Mouse (Mus musculus) heart, postnatal 4 days (tissue): Measurements from ENCODE around the gene Tmco1. TPM values are rescaled to one million over a fixed set of nuclear protein-coding genes. Genes with fewer than 3 reads are reported as not detected.
A peak's percentile ranks its signal among the peaks of the same experiment; 100 is the strongest.

Experiments
- DNase-seq: peaks from one replicate; pipeline ENCODE4 v3.0.0; 2021
- total RNA-seq, 2 experiments: library from RNA; stranded (reverse); gene quantifications; 2 replicates each; pipeline ENCODE4 v1.2.3; 2021

Tmco1 gene
- total RNA-seq, 2 experiments from 2014 or later = 75.6 to 79.3 TPM

DNA sequence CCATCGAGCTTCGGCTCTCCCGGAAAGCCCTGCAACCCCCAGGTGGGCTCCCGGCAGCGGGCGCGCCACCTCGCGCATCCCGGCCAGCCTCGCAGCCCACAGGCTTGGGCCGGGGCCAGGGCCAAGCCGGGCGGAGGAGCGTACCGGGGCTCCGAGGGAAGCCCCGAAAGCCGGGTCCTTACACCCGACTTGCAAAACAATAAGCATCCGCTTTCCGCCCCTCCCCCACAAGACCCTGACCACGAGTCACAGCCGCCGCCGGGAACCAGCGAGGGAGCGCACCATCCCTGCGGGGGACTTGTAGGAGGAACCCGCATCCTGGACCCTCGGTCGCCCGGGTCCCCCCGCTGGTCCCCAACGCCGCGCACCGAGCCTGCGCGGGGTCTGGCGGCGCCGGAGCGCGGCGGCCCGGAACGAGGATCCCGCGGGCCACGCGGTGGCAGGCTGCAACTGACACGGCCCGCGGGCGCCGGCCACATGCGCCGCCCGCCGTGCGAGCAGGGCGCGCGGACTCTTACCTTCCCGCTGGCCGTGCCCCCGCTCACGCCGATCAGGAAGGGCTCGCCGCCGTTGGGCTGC, 23.8 kb upstream of the Tmco1 start:
- peak; percentile 75 for DNase-seq

- DNase-seq = peak; percentile 89
Measured at GRCm38 (mm10) chr1:167284837-167285319, 23.3 kb upstream of the Tmco1 start.

GRCm38 (mm10) chr1:167285320-167285355, 23.0 kb upstream of the Tmco1 start, which contains the start of gene Uck2:
TSS of gene Uck2 (minus strand) at chr1:167285320.
- no peak for DNase-seq

GRCm38 (mm10) chr1:167285356-167285755, 22.8 kb upstream of the Tmco1 start:
- no peak for DNase-seq

- DNase-seq = no peak
Measured at GRCm38 (mm10) chr1:167287156-167287555, 21.0 kb upstream of the Tmco1 start.

DNA sequence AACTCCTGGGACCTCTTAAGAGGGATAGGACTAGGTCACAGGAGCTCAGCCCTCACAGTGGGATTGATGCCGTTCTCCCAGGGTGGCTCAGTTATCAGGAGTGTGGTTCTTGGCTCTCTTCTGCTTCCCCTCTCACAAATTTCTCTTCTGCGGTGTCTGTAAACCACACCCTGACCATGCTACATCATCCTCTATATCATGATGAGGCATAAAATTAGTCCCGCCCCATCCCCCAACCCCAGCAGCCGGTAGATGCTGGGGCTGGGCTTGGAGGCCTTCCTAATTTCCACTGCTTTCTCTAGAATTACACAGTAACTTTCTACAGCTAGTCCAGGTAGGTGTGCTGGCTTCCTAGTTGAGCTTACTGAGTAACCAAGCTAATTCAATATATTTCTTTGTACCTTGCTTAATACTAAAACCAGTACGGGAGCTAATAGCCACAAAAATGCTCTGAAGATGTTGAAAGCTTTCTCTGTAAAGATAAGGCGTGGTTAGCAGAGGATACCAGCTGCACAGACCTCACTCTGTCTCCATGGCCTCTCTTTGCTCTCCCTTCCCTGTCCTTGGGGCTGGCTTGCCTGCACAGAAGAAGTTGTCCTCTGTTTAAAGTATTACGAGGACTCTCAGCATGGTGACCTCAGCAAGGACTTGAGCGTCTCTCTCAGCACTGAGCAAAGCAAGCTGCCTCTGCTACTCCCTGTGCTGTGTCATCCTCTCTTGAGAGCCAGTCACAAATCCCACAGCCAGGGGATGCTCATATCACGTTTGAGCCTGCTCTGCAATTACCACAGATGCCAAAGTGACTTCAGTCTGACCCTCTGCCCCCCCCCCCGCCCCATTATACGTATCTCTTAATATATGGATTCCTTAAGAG, 19.3 kb upstream of the Tmco1 start:
- DNase-seq = no peak

- peak; percentile 30 for DNase-seq
Measured at GRCm38 (mm10) chr1:167289567-167290262, 18.5 kb upstream of the Tmco1 start.

DNA sequence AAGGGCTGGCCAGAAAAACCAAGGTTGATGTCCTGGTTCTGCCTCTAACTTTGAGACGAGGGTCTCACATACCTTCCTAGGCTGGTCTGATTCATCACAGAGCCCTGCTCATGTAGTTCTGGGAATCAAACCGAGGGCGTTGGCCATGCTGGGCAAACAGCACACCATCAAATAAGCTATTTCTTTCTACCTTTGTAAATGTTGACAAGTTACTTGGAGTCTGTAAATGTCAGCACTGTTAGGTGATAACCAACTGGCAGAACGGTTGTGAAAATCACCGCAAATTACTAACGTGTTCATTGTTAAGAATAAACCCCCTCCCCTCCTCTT, 17.9 kb upstream of the Tmco1 start:
- no peak for DNase-seq

DNA sequence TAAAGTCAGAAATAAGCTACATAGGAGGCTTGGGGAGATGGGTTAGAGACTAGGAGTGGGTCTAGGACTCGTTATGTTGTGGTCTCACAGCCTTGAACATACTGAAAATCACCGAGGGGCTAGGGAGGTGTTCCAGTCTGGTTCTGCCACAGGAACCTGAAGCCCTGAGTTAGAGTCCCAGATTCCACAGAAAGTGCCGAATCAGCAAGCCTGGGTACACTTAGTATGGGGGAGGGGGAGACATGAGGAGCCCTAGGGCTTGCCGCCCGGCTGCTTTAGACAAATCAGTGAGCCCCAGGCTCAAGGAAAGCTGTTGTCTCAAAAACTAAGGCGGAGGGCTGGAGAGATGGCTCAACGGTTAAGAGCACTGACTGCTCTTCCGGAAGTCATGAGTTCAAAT, 16.6 kb upstream of the Tmco1 start:
- no peak for DNase-seq

GRCm38 (mm10) chr1:167292447-167292846, 15.7 kb upstream of the Tmco1 start:
- DNase-seq = peak; percentile 59

DNA sequence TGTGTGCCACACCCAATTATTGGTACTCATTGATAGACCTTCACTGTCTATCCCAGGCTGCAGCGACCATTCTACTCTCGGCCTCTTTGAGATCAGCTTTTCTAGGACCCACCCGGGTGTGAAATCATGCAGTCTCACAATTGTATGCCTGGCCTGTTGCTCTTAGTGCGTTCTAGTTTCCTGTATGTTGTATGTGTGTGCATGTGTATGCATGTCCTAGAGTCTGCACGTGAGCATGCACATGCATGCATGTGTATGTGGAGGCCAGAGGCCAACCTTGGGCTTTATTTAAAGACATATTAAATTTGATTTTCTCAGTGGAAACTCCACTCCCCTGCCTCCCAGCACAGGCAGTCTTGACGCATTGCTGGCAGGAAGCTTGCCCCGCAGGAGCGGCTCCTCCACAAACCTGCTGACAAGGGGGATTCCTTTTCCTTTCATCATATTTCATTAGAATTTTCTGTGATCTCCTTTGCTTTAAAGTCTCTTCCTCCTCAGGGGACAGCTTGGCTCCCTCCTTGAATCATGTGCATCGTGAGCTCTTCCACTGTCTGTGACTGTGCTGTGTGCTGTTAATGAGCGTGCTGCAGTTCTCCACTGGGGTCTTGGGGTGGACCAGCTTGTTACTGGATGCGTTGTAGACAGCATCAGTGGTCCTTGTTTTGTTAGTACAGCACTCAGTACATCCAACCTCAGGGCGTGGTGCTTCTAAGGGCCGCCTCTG, 12.3 kb upstream of the Tmco1 start:
- DNase-seq = no peak

DNA sequence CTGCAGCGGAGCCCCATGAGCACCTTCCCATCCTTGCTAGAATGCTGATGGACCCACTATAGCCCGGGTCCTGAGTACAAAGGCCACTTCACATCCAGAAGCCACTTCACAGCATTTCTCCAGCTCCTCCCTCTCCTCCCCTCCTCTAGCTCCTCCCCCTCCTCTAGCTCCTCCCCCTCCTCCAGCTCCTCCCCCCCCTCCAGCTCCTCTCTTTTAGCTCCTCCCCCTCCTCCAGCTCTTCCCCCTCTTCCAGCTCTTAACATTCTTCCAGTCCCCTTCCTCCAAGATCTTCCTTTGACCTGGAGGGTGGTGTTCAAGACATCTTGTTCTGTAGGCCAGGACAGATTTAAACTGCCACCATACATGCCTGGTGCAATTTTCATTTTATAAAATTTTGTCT, 8.1 kb upstream of the Tmco1 start:
- DNase-seq = no peak

- DNase-seq = no peak
Measured at GRCm38 (mm10) chr1:167305501-167306137, 2.6 kb upstream of the Tmco1 start.

GRCm38 (mm10) chr1:167306451-167307240, 1.5 kb upstream of the Tmco1 start:
- peak; percentile 42 for DNase-seq

GRCm38 (mm10) chr1:167307674-167308073, 504 bp upstream of the Tmco1 start:
- DNase-seq = no peak

DNA sequence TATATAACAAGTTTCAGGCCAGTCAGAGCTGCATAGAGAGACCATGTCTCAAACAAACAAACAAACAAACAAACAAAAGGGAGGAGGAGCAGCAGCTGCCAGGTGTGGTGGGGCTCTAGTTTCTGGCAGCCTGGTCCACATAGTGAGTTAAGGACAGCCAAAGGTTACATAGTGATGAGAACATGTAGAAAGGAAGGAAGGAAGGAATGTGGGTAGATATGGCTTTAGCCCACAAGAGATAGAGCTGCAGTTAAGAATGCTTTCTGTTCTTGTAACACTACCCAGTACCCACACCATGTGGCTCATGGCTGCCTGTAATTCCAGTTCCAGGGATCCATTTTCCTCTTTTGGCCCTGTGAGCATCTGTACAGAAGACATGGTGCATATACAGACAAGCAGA, 4.2 kb downstream of the Tmco1 start:
- DNase-seq = no peak

- DNase-seq = no peak
Measured at GRCm38 (mm10) chr1:167313220-167313619, 5.0 kb downstream of the Tmco1 start.

DNA sequence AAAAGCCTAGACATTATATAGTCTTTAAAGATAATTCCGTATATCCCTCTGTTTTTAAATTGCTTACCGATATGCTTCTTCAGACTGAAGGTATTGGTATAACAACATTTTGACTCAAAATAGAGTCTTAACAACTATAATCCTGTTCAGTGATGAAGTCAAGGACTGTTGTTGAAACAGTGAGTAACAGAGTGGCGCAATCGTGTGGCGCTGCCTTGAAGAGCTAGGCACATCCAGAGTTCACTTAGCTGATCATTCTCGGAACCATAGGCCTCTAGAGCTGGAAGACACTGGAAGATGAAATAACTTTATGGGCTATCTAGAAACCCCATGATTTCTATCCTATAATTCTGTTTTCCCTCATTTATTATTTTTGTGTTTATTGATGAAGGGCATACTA, 13.5 kb downstream of the Tmco1 start:
- no peak for DNase-seq

DNA sequence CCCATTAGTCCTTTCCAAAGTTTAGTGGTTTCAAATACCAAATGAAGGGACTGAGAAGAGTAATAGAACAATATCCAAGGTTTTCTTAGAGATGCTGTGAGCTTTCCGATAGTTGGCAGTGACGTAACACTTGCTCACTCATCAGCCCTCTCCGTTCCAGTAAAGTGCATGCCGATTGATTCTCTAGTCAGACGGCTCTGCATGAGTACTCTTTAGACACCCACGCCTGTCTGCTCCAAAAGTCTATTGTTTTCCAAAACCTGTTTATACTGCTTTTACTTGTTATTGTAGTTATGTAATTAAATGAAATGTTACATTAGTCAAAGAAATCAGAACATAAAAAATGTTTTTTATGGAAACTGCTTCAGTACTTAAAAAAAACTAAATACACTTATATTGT, 20.6 kb downstream of the Tmco1 start:
- DNase-seq = no peak

GRCm38 (mm10) chr1:167331106-167331505, 22.9 kb downstream of the Tmco1 start:
- DNase-seq = no peak

GRCm38 (mm10) chr1:167336398-167336797, 28.2 kb downstream of the Tmco1 start:
- DNase-seq = no peak

GRCm38 (mm10) chr1:167337463-167338095, 29.4 kb downstream of the Tmco1 start:
- DNase-seq = peak; percentile 90
